Mouse (Mus musculus) heart, adult 2 months (tissue): ENCODE results near the gene Olfr345. TPM values are rescaled to one million over a fixed set of nuclear protein-coding genes. Genes with fewer than 3 reads are reported as not detected.

Source experiments
- DNase-seq, 2 experiments: peaks; one replicate each; pipeline ENCODE4 v3.0.0; 2021
- H3K27ac ChIP-seq: fragments of 200-600 bp; 2 replicates; pipeline ENCODE4 v1.8.1; 2022
- H3K27me3 ChIP-seq: fragments of 200-500 bp; 2 replicates; pipeline ENCODE4 v1.6.1; 2012; ENCODE audit warnings: mild to moderate bottlenecking, low read length, inconsistent platforms, mixed read lengths; ENCODE audit not compliant: control insufficient read depth, insufficient read depth
- H3K36me3 ChIP-seq: fragments of 200-500 bp; 2 replicates; pipeline ENCODE4 v1.6.1; 2012; ENCODE audit warnings: low read length, inconsistent platforms; ENCODE audit not compliant: control insufficient read depth, insufficient read depth
- H3K4me1 ChIP-seq: fragments of 200-500 bp; 2 replicates; pipeline ENCODE4 v1.6.1; 2011; ENCODE audit warnings: low read length; ENCODE audit not compliant: control insufficient read depth, insufficient read depth
- H3K4me3 ChIP-seq: fragments of 200-600 bp; 2 replicates; pipeline ENCODE4 v1.8.1; 2022
- H3K79me2 ChIP-seq: fragments of 200-500 bp; replicated peaks from 2 replicates; pipeline ENCODE4 v1.6.1; 2012; ENCODE audit warnings: mild to moderate bottlenecking, inconsistent platforms, low read length, moderate library complexity, mixed read lengths; ENCODE audit not compliant: control insufficient read depth, insufficient read depth
- H3K9ac ChIP-seq: fragments of 200-500 bp; 2 replicates; pipeline ENCODE4 v1.6.1; 2012; ENCODE audit warnings: low read depth, mild to moderate bottlenecking, control low read depth, inconsistent platforms, low read length, mixed read lengths
- CTCF ChIP-seq: fragments of 200-600 bp; IDR thresholded peaks from 2 replicates; pipeline ENCODE4 v1.8.1; 2022; ENCODE audit warnings: antibody characterized with exemption, mild to moderate bottlenecking, moderate library complexity
- EP300 ChIP-seq: fragments of 200-500 bp; IDR thresholded peaks from 2 replicates; pipeline ENCODE4 v1.6.1; 2011; ENCODE audit warnings: low read depth, low read length, control low read depth; ENCODE audit not compliant: insufficient read depth
- POLR2A ChIP-seq: fragments of 200-500 bp; IDR thresholded peaks from 2 replicates; pipeline ENCODE4 v1.6.1; 2011; ENCODE audit warnings: mild to moderate bottlenecking, low read depth, low read length, control low read depth; ENCODE audit not compliant: insufficient read depth
- WGBS: fragments of 180-500 bp; shearing (Covaris S2); methylation state at CpG from one replicate; pipeline ENCODE4 v1.1.7; 2018; 5-methylcytosine and 5-hydroxymethylcytosine counted together
- intact Hi-C: fragments of 180-260 bp; cut with DNase I; formaldehyde crosslinking; loops from one replicate; pipeline ENCODE4 v1.15.1; 2025
- long read RNA-seq: library from polyadenylated mRNA; stranded (forward); transcript quantifications from one replicate; pipeline ENCODE4 v2.0.0, GENCODE M21; 2021
- polyA plus RNA-seq: library from polyadenylated mRNA; depleted of rRNA; stranded (reverse); fragments of >200 nt; gene quantifications from 2 replicates; pipeline ENCODE4 v1.2.3, GENCODE M21; 2012; rRNA removed
- total RNA-seq, 2 experiments: library from RNA; stranded (reverse); gene quantifications; 2 replicates each; pipeline ENCODE4 v1.2.3; 2021

Olfr345 gene
- total RNA-seq (not detected), polyA plus RNA-seq (not detected in 2 replicates)
- long read RNA-seq, result 0 reads

DNA sequence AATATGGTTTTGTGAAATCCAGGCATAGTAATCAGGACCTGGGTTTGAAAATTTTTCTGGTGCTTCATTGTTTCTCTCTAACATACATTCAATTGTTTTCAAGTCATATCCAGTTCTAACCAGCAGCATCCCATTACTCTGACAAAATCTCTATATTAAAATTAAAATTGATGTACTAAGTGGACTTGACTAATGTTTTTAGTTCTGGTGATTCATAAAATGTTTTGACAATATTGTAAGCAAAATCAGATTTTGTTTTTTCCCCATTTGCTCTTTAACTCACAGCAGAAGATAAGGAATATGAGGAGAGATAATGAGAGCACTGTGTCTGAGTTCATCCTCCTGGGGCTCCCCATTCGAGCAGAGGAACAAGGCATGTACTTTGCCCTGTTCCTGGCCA is at the start of gene Olfr345:
Gene Olfr345 (plus strand): TSS at position 301 of the 400 bp plus-strand sequence.
- no peaks in the 10 kb centered on the region for H3K79me2 ChIP-seq
- H3K36me3 ChIP-seq, result no peaks in the 10 kb centered on the region
- WGBS, result 35% methylated on average over 1 of the region's 1 CpGs
- intact Hi-C loops, result no loop called here
- no peaks in the 10 kb centered on the region for H3K4me1 ChIP-seq
- no peak for DNase-seq
- no peak for TF ChIP-seq CTCF
- TF ChIP-seq EP300, result no peak
- no peak for TF ChIP-seq POLR2A
- no peak within 1 kb of the TSS for H3K9ac ChIP-seq
- H3K27ac ChIP-seq, result no peak within 1 kb of the TSS
- H3K4me3 ChIP-seq, result no peak within 1 kb of the TSS
- no peaks in the 10 kb centered on the region for H3K27me3 ChIP-seq

DNA sequence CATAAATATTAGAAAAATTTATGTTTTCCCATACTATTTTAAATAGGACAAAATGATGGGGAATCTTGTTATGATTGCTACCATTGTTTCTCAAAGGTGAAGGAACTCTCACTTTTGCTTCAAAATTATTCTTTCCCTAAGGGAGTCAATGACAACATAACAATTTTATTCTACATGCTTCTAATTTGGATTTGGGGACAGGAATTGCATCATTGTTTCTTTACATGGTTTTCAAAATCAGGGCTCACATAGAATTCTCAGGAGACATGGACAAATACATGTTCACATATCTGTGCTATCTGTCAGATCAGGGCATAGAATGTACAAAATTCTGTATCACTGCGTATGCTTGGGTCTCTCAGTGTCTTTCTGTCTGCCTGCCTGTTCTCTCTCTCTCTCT is 45.6 kb downstream of the Olfr345 start, which contains the start of gene Olfr346:
Gene Olfr346 (plus strand): TSS at position 301 of the 400 bp plus-strand sequence.
- H3K36me3 ChIP-seq, result no peaks in the 10 kb centered on the region
- intact Hi-C loops, result no loop called here
- no peak within 1 kb of the TSS for H3K27ac ChIP-seq
- H3K9ac ChIP-seq, result no peak within 1 kb of the TSS
- H3K4me3 ChIP-seq, result no peak within 1 kb of the TSS
- 89% methylated on average over 1 of the region's 1 CpGs for WGBS
- H3K4me1 ChIP-seq, result no peaks in the 10 kb centered on the region
- no peak for DNase-seq
- no peaks in the 10 kb centered on the region for H3K79me2 ChIP-seq
- no peaks in the 10 kb centered on the region for H3K27me3 ChIP-seq
- TF ChIP-seq POLR2A (no peak), CTCF (no peak), EP300 (no peak)

Other genes with a start within 250 kb of the Olfr345 start
- gene Olfr339, start 221.1 kb upstream of the Olfr345 start, total RNA-seq, result not detected
- gene Olfr339, start 221.1 kb upstream of the Olfr345 start, polyA plus RNA-seq, result not detected in 2 replicates
- gene Olfr340, start 187.5 kb upstream of the Olfr345 start, total RNA-seq, result not detected
- gene Olfr340, start 187.5 kb upstream of the Olfr345 start, polyA plus RNA-seq, result not detected in 2 replicates
- gene Olfr341, start 157.6 kb upstream of the Olfr345 start, total RNA-seq, result not detected
- gene Olfr341, start 157.6 kb upstream of the Olfr345 start, polyA plus RNA-seq, result not detected in 2 replicates
- not detected for gene Olfr342, start 115.0 kb upstream of the Olfr345 start, total RNA-seq
- not detected in 2 replicates for gene Olfr342, start 115.0 kb upstream of the Olfr345 start, polyA plus RNA-seq
- gene Olfr344, start 73.4 kb upstream of the Olfr345 start, total RNA-seq, result not detected
- not detected in 2 replicates for gene Olfr344, start 73.4 kb upstream of the Olfr345 start, polyA plus RNA-seq
- not detected for gene Olfr346, start 45.7 kb downstream of the Olfr345 start, total RNA-seq
- gene Olfr346, start 45.7 kb downstream of the Olfr345 start, polyA plus RNA-seq, result not detected in 2 replicates
- not detected for gene Olfr347, start 91.9 kb downstream of the Olfr345 start, total RNA-seq
- gene Olfr347, start 91.9 kb downstream of the Olfr345 start, polyA plus RNA-seq, result not detected in 2 replicates
- gene Olfr348, start 144.2 kb downstream of the Olfr345 start, total RNA-seq, result not detected
- not detected in 2 replicates for gene Olfr348, start 144.2 kb downstream of the Olfr345 start, polyA plus RNA-seq
- gene Olfr50, start 150.5 kb downstream of the Olfr345 start, total RNA-seq, result not detected
- not detected in 2 replicates for gene Olfr50, start 150.5 kb downstream of the Olfr345 start, polyA plus RNA-seq
- gene Olfr3, start 177.0 kb downstream of the Olfr345 start, total RNA-seq, result not detected
- not detected in 2 replicates for gene Olfr3, start 177.0 kb downstream of the Olfr345 start, polyA plus RNA-seq
- not detected for gene Olfr350, start 206.3 kb downstream of the Olfr345 start, total RNA-seq
- not detected in 2 replicates for gene Olfr350, start 206.3 kb downstream of the Olfr345 start, polyA plus RNA-seq
- gene Olfr351, start 222.6 kb downstream of the Olfr345 start, total RNA-seq, result not detected
- not detected in 2 replicates for gene Olfr351, start 222.6 kb downstream of the Olfr345 start, polyA plus RNA-seq
- gene Olfr352, start 228.4 kb downstream of the Olfr345 start, total RNA-seq, result not detected
- not detected in 2 replicates for gene Olfr352, start 228.4 kb downstream of the Olfr345 start, polyA plus RNA-seq